Mouse (Mus musculus): ENCODE results near the gene Nudt9.

DNA sequence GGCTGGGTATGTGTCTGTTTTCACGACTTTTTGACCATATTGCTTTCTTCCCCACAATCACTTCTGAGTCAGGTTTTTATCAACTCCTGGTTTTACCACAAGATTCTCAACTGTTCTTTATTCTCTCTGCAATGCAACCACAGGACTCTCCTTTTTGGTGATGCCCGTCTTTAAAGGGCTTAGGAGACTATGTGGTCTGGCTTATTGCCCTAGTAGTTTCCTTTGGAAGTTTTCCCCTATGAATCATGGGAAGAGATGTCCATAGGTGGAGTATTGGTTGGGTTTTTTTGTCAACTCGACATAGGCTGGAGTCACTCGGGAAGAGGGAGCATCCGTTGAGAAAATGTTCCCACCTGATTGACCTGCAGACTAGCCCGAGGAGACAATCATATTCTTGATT, 34.6 kb downstream of the Nudt9 start:
- no peak for TF ChIP-seq CTCF (IDR thresholded peaks at IDR 0.05; ENCODE audit: insufficient read depth, low read depth, low read length)
- no peak for TF ChIP-seq POLR2A (IDR thresholded peaks at IDR 0.05; ENCODE audit: insufficient read depth, low read depth, low read length)
